Mouse (Mus musculus) olfactory bulb, adult 2 months (tissue): ENCODE results near the gene Tmed2.

Experiments
- CTCF ChIP-seq: fragments of 200-500 bp; IDR thresholded peaks from 2 replicates; pipeline ENCODE4 v1.5.1; 2012; ENCODE audit warnings: low read depth, mild to moderate bottlenecking, low read length, moderate library complexity; ENCODE audit not compliant: insufficient read depth
- POLR2A ChIP-seq: fragments of 200-500 bp; IDR thresholded peaks from 2 replicates; pipeline ENCODE4 v1.6.1; 2012; ENCODE audit warnings: mild to moderate bottlenecking, low read depth, low read length, moderate library complexity; ENCODE audit not compliant: insufficient read depth

DNA sequence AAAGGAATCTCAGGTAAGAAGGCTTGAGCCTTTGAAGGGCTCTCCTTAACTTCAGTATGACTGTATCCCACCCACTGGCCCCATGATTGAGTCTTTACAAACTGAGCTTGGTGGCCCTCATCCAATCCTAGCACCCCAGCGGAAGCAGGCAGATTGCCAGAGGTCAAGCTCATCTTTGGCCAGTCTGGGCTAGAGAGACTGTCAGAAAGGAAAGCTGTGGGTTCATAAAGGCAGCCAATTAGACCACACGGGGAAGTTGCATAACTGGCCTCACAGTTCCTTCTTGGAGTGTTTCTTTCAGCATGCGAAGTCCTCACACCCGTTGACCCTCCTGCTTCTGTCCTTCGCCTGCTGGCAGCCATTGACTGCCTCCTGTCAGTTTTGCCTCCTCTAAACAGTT lies 42.0 kb downstream of the Tmed2 start:
- TF ChIP-seq CTCF, result no peak
- TF ChIP-seq POLR2A, result no peak
